Mouse (Mus musculus) kidney, adult 2 months (tissue): ENCODE data around the gene Slc7a1.

Experiments used
- CTCF ChIP-seq: fragments of 200-500 bp; conservative IDR thresholded peaks from 2 replicates; pipeline ENCODE4 v1.5.1; 2011; ENCODE audit warnings: low read depth, mild to moderate bottlenecking, control low read depth, low read length, moderate library complexity, mixed read lengths; ENCODE audit not compliant: insufficient read depth, insufficient read length
- POLR2A ChIP-seq: fragments of 200-500 bp; IDR thresholded peaks from one replicate; pipeline ENCODE4 v1.6.1; 2011; ENCODE audit warnings: low read depth, low read length, control low read depth

- TF ChIP-seq CTCF (no peak), POLR2A (no peak)
These were observed 2.3 kb downstream of the Slc7a1 start for GRCm38 (mm10) chr5:148397418-148397817.
